Mouse (Mus musculus) midbrain, postnatal 0 days (tissue): ENCODE measurements around the gene Cpm. TPM values are rescaled to one million over a fixed set of nuclear protein-coding genes. Genes with fewer than 3 reads are reported as not detected.
"Not testable (repeated sequence)": the region's sequence is repeated elsewhere in the genome, so short reads cannot be mapped to it uniquely, and the experiment has no call there.

Source experiments
- ATAC-seq: fragments of 200-750 bp; cut with Nextera tagmentation; 2 replicates; pipeline ENCODE4 v1.8.0; 2017; ENCODE audit warnings: moderate number of reproducible peaks, mild to moderate bottlenecking, moderate TSS enrichment, moderate library complexity; ENCODE audit not compliant: low FRiP score
- DNase-seq: peaks from one replicate; pipeline ENCODE4 v3.0.0-alpha.2; 2015; ENCODE audit warnings: low spot score
- H3K27ac ChIP-seq: fragments of 300-500 bp; sonication (generic); 2 replicates; pipeline ENCODE4 v1.5.1; 2014; ENCODE audit warnings: low read depth, mild to moderate bottlenecking, low read length, mixed read lengths
- H3K27me3 ChIP-seq: fragments of 300-500 bp; sonication (generic); 2 replicates; pipeline ENCODE4 v1.6.1; 2014; ENCODE audit warnings: low read length, control low read depth, mixed read lengths; ENCODE audit not compliant: insufficient read depth
- H3K36me3 ChIP-seq: fragments of 300-500 bp; sonication (generic); 2 replicates; pipeline ENCODE4 v1.6.1; 2014; ENCODE audit warnings: low read length, control low read depth, mixed read lengths; ENCODE audit not compliant: insufficient read depth
- H3K4me1 ChIP-seq: fragments of 300-500 bp; sonication (generic); 2 replicates; pipeline ENCODE4 v1.6.1; 2014; ENCODE audit warnings: mild to moderate bottlenecking, control low read depth, antibody characterized with exemption, low read length, mixed read lengths; ENCODE audit not compliant: insufficient read depth
- H3K4me2 ChIP-seq: fragments of 300-500 bp; sonication (generic); 2 replicates; pipeline ENCODE4 v1.6.1; 2014; ENCODE audit warnings: low read depth, mild to moderate bottlenecking, low read length, mixed read lengths; ENCODE audit not compliant: poor library complexity, severe bottlenecking
- H3K4me3 ChIP-seq: fragments of 300-500 bp; sonication (generic); 2 replicates; pipeline ENCODE4 v1.5.1; 2014; ENCODE audit warnings: low read depth, mild to moderate bottlenecking, low read length, moderate library complexity
- H3K9ac ChIP-seq: fragments of 300-500 bp; sonication (generic); replicated peaks from 2 replicates; pipeline ENCODE4 v1.6.1; 2014; ENCODE audit warnings: mild to moderate bottlenecking, low read length, moderate library complexity, mixed read lengths; ENCODE audit not compliant: poor library complexity, severe bottlenecking
- H3K9me3 ChIP-seq: fragments of 300-500 bp; sonication (generic); 2 replicates; pipeline ENCODE4 v1.6.1; 2016; ENCODE audit warnings: low read length, control low read depth
- CTCF ChIP-seq: IDR thresholded peaks from 2 replicates; pipeline ENCODE4 v1.5.1; 2016; ENCODE audit warnings: antibody characterized with exemption, mild to moderate bottlenecking
- WGBS: fragments of 180-500 bp; shearing (Covaris S2); extraction: QIAGEN DNeasy Blood & Tissue Kit; methylation state at CpG from one replicate; pipeline ENCODE4 v1.1.7; 2014; 5-methylcytosine and 5-hydroxymethylcytosine counted together
- polyA plus RNA-seq: library from polyadenylated mRNA; unstranded; fragments of >200 nt; fragmentation: Nextera tagmentation; extraction: Ambion mirVana; gene quantifications from 2 replicates; pipeline ENCODE4 v1.2.1, GENCODE M21; 2015
- total RNA-seq: library from RNA; depleted of rRNA; stranded (reverse); fragments of >200 nt; gene quantifications from 2 replicates; pipeline ENCODE4 v1.2.3, GENCODE M21; 2014

Cpm gene
- total and polyA plus RNA-seq, 2 experiments from 2014 or later: 3.9 to 7.9 TPM

DNA sequence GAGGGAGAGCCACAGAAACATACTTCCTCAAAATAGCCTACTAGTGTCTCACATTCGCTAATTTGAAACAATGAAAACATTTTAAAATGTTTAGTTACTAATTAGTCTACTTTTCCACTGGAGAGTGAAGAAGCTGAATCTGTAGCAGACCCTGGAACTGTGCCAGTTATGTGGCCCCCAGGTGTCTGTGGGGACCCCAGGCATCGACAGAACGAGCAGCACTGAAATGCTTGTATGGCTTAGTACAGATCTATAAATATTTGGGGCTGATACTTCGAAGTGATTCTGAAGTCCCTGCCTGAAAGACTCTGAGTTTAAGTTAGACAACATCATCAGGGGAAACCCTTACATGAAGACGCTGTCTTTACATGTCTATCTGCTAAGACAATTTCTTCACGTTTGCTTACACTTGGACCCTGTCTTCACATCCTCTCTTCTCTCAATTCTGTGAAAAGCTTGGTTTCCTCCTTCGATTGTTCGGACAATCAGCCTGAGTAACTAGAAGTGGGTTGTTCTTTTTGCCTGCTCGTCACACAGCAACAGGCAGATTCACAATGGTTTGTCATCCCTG lies 33.0 kb upstream of the Cpm start:
- H3K27ac ChIP-seq: no peak overlapping the region
- ATAC-seq (no peak), DNase-seq (no peak)
- H3K9ac ChIP-seq: no peak overlapping the region
- no peak overlapping the region for H3K4me2 ChIP-seq
- H3K4me3 ChIP-seq: no peak overlapping the region
- WGBS: 78% methylated on average over 9 of the region's 9 CpGs
- H3K9me3 ChIP-seq: no peaks in the 10 kb centered on the region
- no peaks in the 10 kb centered on the region for H3K36me3 ChIP-seq
- TF ChIP-seq CTCF: no peak
- H3K4me1 ChIP-seq: no peaks in the 10 kb centered on the region
- no peaks in the 10 kb centered on the region for H3K27me3 ChIP-seq

DNA sequence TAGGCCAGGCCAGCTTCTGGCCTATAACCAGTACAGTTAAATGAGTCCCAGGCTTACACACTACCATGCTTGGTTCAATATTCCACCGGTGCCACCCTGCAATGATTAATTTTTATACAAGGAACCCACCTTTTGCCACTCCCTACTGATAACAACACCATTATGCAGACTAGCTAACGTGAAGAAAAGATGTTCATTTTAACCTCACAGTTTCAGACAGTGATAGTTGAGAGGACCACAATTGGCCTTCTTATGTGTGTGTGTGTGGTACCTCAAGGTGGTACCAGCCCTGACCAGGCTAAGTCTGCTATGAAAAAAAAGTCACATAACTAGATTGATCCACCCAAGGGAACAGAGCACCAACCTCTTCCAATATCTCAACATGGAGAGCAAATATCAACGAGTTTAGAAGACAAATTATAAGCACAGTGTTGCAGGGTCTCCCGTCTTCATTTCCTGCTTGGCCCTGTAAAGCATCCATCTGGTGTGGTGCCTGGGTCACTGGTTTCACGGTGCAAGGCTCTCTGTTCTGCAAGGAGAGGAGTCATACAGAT lies 32.5 kb upstream of the Cpm start:
- Histone ChIP-seq H3K27me3 (no peaks in the 10 kb centered on the region), H3K4me1 (no peaks in the 10 kb centered on the region), H3K9me3 (no peaks in the 10 kb centered on the region), H3K9ac (no peak overlapping the region), H3K4me3 (no peak overlapping the region), H3K36me3 (no peaks in the 10 kb centered on the region), H3K27ac (no peak overlapping the region), H3K4me2 (no peak overlapping the region)
- no peak for TF ChIP-seq CTCF
- no peak for ATAC-seq
- 90% methylated on average over 5 of the region's 5 CpGs for WGBS
- no peak for DNase-seq

DNA sequence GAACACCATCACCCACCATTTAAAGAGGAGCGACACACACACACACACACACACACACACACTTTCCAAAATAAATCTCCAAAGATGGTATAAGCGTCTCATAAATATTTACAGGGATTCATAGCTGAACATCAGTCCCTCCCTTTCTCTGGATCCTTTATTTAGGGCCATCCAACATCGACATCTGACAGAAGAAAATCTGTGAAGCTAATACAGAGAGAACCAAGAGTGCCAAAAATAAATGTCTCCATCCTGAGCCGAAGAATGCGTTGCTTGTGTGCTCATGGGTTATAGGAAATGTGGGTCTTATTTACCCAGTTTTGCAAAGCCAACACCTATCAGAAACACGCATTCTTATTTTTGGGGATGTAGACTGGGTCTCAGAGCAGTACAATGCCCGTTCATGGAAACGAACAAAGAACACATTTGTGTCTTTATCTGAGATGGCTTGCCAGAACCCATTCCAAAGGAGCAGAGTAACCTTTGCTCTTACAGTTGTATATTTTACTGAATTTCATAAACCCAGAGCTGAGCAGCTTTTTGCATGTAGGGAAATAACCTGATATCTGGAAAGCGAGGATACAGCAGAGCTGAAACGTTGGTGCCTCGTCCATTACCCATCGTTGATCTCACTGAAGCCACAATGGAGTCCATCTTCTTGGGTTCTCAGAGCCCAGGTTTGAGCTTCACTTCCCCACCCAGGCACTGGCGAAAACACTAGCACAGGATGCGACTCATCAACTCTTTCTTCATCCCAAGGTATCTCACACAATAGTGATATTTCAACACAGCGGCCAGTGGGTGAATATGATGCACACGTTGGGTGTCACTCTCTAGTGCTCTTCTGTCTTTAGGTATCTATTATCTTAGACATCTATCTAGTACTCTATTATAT lies 31.7 kb upstream of the Cpm start:
- not testable (repeated sequence) for H3K4me1 ChIP-seq, ATAC-seq, H3K27me3 ChIP-seq, H3K9ac ChIP-seq, H3K27ac ChIP-seq, H3K4me3 ChIP-seq, H3K4me2 ChIP-seq, H3K9me3 ChIP-seq, H3K36me3 ChIP-seq, DNase-seq
- 92% methylated on average over 16 of the region's 16 CpGs for WGBS

DNA sequence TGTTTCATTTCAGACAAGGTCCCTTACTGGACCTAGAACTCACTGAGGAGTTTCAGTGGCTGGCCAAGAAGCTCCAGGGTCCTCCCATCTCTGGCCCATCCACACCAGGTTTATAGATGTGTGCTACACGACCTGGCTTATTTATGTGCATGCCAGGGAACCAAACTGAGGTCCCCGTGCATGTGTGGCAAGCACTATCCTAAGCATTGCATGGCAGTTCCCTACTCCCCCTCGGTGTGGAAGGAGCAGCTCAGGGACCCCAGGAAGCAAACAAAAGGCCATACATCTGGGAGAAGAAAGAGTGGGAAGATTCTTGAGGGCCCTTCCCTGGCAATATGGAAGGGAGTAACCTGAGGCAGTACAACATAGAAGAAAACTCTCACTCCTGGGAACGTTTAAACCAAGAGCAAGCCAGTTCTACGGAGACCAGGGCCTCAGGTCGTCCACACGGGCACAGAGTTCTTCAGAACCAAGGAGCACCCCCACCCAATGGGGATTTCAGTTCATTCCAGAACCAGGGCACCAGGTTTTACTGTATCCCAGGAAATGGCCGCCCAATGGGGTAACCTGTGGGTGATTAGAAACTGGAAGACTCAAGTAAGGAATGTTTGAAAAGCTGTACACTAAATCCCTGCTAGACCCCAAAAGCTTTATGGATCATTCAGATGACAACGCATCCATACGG lies 30.9 kb upstream of the Cpm start:
- Histone ChIP-seq H3K9ac (no peak overlapping the region), H3K36me3 (no peaks in the 10 kb centered on the region), H3K4me2 (no peak overlapping the region), H3K4me3 (no peak overlapping the region), H3K4me1 (no peaks in the 10 kb centered on the region), H3K9me3 (no peaks in the 10 kb centered on the region), H3K27me3 (no peaks in the 10 kb centered on the region), H3K27ac (no peak overlapping the region)
- ATAC-seq (no peak), DNase-seq (no peak)
- TF ChIP-seq CTCF: no peak
- 88% methylated on average over 10 of the region's 10 CpGs for WGBS

DNA sequence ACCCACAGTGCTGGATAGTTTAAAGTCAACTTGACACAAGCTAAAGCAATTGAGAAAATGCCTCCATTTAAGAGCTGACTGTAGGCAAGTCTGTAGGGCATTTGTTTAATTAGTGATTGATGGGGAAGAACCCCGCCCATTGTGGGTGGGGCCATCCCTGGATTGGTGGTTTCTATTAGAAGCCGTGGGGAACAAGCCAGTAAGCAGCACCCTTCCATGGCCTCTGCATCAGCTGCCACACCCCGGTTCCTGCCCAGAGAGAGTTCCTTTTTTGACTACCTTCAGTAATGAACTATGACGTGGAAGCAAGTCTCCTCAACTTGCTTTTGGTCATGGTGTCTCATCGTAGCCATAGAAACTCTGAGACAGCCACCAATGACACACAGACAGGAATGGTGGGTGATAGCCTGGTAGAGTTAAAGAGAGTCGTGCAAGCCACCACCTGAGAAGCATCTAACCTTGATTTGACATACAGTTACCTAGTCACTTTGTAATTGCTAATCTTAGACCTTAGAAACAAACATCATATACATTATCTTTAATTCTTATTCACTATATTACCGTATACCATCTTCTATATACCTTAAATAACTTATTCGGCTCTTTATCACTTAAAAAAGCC lies 30.2 kb upstream of the Cpm start:
- H3K4me3 ChIP-seq, H3K9me3 ChIP-seq, H3K4me1 ChIP-seq, ATAC-seq, H3K27ac ChIP-seq, H3K9ac ChIP-seq, H3K4me2 ChIP-seq, H3K27me3 ChIP-seq, H3K36me3 ChIP-seq, DNase-seq: not testable (repeated sequence)
- WGBS: 87% methylated on average over 8 of the region's 8 CpGs
